Mouse (Mus musculus) embryo, embryonic 9.5 days (tissue): ENCODE results near the gene Dctn3.
"Not testable (repeated sequence)": the region's sequence is repeated elsewhere in the genome, so short reads cannot be mapped to it uniquely, and the experiment has no call there.

Experiments used
- DNase-seq: peaks from one replicate; pipeline ENCODE4 v3.0.0-alpha.2; 2017; ENCODE audit errors: extremely low spot score

The Dctn3 gene

DNA sequence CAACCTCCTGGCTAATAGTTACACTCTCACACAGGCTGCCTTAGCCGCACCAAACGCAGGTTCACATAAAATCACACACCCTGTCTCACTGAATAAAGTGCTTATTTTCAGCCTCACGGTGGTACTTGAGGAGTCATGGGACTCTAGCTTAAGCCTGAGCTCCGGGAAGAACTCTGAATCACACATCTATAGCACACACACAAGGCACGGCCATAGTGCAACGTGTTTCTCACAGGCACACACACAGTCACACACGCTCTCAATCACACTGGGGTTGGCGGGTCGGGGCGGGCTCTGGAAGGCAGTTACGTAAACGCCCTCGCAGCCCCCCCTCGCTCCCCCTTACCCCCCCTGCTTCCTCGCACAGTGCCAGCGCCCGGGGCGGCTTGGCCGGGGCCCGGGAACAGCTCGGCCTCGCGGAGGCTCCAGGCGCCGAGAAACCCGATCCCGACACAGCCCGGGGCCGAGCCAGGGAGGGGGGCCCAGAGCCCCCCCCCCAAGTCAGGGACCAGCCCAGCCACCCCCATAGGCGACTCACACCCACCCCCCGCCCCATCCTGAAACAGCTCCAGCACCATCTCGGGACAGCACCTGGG lies 24.5 kb downstream of the Dctn3 start:
- DNase-seq, result not testable (repeated sequence)

DNA sequence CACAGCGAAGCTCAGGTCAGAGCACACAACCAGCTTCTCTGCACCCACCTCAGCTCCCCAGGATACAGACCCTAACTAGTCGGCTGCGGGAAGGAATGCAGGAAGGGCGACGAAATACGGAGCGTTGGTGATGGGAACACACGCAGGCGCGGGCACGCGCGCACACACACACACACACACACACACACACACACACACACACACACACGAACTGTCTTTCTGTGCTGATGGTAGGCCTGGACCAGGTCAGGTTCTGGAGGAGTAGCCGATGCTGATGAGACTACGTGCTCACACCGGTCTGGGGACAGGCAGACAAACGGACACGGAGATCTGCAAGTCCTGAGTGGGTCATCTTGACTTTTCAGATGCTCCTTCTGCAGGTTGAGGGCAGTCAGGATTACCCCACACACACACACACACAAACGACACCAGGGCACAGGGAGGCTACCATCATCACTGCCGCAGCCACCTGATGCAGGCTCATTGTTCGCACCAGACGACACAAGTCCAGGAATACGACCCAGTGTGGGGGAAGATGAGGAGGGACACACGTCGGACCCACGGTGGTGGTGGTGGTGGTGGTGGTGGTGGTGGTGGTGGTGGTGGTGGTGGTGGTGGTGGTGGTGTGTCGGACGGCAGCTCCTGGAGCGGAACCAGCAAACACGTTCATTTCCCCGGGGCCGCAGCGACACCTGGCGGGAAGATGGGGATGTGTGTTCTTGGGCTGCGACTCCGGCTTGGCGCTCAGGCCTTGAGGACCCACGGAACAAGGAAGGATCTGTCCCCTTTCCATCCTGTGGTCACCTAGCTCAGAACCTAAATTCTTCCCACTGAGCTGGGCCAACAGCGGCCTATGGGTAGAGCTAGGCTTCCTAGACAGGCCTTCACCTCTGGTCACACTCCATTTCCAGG lies 25.8 kb downstream of the Dctn3 start, which contains the start of gene Cntfr:
Gene Cntfr, minus strand, starts transcription at position 160 of the 912 bp plus-strand sequence.
- peak; percentile 77 for DNase-seq

DNA sequence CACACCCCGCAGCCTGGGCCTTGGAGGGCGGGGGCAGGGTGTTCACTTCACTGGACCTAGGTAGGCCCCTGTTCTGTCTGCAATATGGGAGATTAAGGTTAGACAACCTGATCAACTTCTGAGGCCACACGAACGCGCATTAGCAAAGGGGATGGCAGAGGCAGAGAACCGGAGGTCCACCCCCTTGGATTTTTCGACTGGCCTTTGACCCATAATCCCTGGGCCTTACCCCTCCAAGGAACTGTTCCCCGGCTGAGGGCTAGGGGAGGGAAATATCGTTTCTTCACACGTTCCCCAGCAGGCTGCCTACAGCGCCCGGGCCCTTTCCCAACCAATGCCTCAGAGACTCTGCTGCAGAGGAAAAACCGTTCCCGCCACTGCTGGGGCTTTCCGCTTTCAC lies 26.5 kb downstream of the Dctn3 start:
- not testable (repeated sequence) for DNase-seq

DNA sequence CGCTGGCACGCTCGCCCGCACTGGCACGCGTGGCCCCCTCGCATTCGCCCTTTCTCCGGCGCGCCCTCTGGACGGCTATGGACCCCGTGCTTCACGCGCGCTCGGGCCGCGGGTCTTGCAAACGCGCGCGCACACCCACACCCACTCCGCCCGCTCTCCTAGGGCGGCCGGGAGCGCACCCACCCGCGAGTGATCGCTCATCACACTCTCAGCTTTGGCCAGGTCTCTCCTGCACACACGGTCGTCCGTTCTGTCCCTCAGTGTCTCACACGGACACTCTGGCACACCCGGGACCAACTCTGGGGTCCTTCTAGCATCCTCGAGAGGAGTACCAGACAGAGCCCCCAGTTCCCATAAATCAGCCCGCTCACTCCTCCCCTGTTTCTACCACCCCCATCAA lies 27.2 kb downstream of the Dctn3 start:
- DNase-seq, result not testable (repeated sequence)

DNA sequence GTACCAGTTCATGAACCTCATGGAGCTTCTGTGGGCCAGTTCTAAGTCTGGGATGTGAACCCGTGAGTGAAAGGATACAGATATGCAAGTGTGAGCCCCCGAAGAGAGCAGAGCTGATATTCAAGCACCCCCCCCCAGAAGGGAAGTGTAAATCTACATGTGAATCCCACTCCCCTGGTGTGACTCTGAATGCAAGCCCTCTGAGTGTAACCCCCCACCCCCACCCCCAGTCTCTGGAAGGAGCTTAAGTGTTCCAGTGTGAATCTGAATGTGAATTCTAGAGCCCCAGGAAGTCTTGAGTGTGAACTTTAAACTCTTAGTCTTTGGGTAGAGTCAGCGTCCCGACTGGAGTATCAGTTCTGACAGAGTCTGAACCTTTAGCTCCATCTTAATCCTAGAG lies 29.5 kb downstream of the Dctn3 start:
- DNase-seq, result not testable (repeated sequence)

DNA sequence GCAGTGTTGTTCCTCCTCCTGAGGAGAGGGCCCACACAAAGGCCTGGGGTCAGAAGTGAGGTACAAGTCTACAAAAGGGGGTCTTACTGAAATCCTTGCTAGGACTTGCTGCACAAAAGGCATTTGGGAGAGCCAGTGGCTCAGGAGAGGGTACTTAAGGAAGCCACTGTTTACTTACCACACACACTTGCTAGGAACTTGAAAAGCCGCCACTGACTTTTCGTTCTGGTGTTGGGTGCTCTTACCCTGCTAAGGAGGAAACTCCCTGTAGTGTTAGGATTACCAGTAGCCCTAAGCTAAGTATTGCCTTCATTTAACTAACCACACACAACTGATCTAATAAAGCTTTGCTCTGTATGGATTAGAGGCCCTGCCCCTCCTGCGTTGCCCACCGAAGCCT lies 33.0 kb downstream of the Dctn3 start:
- DNase-seq, result not testable (repeated sequence)

DNA sequence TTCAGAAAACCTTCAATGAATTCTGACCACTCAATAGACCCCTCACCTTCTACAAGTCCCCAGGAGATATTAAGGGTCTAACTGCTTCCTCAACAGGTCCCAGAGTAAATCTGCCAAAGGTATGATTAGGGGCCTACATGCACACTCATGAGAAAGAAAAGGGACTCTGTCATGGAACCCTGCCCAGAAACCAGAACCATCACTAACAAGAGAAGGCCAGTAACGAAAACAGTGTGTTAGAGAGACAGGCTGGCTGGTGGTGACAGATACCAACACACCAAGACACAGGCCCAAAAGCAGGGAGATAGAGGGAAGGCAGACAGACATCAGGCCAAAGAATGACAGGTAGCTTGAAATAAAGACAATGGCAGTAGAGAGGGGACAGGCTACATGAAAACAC lies 34.4 kb downstream of the Dctn3 start:
- DNase-seq, result not testable (repeated sequence)

DNA sequence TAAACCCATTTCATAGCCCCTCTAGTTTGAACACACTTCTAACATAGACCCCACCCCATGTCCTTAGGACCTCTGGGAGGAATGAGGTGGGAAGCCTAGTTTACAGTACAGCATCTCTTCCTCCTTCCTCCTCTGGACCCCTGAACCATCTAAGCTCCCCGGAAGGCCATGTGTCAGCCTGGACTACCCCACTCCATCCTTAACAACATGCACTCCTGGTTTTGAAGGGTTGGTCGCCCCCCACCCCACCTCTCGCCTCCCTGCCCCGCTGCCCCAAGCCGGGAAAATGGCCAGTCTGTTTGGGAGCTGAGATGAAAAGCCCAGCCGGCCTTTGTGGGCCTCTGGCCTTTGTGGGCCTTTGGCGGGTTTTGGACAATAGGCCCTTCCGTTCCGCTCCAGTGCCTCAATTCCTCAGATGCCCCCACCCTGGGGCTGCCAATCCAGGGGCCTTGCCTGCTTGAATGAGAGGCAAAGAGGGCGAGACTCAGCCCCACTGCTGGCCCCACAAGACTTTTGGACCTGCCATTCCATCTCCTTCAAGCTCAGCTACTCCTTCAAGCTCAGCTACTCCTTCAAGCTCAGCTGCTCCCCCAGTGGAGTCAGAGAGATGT lies 37.0 kb downstream of the Dctn3 start:
- DNase-seq, result peak; percentile 57

DNA sequence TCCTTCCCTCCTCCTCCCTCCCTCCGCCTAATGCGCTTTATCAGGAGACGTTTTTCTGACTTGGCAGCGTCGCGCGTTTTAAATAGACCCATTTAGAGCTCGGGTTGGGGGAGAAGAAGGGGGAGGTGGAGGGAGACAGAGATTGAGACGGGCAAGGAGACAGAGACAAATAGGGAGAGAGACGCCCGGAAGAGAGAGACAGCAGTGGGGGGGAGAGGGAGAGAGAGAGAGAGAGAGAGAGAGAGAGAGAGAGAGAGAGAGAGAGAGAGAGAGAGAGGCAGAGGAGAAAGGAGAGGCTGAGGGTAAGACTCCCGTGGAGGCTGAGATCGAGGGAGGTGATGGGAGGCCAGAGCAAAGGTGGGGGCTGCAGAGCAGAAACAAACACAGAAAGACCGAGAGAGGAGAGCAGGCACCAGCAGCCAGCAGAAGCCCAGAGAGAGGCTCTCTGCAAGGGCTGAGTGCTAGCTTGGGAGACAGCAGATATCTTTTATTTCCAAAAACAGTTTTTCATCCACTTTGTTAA lies 38.0 kb downstream of the Dctn3 start:
- DNase-seq, result not testable (repeated sequence)

DNA sequence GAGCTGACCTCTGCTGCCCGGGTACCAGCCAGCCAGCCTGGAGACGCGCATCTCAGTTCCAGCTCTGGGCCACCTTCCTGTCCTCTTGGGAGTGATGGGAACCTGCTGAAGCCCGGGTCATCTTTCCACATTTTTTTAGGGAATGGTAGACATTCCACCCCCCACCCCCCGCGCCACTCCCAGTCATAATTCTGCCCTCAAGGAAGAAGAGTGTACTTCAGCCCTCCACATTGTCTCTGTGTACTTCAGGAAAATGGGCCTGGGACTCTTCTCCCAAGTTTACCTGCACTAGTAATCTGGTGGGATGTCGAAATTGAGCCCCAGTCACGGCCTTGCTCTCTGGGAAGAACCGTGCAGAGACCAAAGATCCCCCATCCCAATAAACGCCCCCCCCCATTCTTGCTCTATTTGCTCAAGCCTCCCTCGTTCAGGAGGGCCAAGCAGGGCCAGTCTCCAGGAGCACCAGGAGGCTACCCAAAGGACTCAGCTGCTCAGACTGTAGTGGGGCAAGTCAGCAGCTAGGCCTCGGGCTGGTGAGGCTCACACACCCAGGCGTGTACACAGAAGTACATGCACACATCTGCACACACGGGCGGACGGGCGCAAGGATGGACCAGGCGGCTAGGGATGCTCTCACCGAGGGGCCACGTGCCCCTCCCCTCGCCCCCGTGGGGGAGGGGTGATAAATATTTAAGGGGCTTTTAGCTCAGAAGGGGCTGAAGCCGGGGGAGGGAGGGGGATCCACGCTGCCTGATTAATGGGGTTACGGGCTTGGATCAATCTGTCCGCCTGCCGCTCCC lies 38.6 kb downstream of the Dctn3 start:
- peak; percentile 71 for DNase-seq

DNA sequence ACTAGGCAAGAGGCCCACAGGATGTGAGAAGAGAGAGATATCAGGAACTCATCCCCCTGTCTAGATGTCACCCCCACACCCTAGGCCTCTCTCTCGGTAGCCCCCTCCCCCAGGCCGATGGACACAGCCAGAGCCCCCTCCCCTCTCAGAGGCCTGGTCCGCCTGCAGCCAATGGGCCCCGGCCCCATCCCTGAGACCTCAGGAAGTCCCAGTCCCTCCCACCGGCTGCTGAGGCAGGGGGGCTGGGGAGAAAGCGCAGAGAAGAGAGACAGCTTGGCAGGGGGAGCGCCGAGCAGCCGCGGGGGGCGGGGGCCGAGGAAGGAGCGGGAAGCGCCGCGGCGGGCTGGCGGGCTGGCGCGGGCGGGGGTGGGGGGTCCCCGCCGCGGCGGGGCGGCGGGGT lies 39.7 kb downstream of the Dctn3 start:
- DNase-seq, result not testable (repeated sequence)

DNA sequence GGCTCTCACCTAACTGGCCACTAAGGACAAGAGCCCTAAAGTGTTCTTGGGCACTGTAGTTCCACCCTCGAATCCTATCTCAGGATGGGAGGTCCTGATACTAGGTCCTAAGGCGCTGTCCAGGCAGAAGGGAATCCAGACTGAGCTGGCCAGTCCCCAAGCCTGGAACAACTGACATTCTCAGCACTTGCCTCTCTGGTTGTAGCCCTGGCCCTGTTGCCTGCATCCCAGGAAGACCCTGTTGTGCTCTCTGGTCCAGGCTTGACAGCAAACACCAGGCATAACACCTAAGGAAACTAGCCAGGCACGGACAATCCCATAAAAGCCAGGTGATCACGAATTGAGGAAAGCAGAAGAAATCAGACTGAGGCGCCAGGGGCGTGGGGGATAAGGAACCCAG lies 40.2 kb downstream of the Dctn3 start:
- DNase-seq, result no peak

DNA sequence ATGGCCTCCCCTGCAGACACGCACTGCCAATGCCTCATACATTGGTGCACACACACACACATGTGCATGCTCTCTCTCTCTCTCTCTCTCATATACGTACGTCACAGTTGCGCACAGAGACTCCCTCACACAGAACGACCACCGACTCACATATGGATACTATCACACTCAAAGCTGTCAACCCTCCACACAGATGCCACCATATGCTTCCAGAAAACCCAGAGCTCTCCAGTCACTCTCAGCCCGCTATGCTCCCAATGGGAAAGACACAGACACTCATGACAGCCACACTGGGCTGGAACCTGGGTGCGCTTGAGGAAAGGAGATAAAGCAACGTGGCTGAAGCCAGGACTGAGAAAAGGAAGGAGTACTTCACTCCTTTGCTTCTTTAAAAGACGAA lies 41.0 kb downstream of the Dctn3 start:
- DNase-seq, result no peak

DNA sequence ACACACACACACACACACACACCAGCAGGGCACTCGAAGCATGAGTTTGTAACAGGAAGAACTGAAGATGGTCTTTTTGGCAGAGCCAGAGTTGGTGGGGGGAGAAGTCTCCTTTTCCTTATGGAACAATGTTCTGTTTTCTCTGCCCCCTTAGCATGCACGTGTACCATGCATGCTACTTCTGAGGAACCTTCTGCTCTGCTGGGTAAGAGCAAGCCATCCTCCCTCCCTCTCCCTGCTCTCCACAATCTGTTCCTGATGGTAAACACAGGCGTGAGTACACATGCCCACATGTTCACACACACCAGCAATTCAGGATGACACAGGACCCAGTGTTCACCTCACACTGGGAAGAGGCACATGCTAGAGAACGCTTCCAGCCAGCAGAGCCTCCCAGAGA lies 41.8 kb downstream of the Dctn3 start:
- DNase-seq, result no peak

DNA sequence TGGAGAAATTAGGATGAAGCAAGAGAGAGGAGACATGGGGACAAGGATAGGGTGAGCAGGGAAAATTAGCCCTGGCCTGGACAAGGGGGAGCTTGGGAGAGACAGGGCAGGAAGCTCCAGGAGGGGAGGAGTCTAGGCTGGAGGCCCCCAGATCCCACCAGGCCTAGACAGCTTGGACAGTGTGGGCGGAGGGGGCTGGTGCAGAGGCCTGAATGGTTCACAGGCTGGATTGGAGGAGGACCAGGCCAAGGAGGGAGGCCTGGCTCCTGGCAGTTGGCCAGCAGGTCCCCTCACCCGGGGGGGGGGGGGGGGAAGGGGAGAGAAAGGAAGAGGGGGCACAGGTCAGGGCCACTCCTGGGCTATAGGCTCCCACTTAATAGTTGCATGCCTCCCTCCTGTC lies 43.7 kb downstream of the Dctn3 start:
- DNase-seq, result no peak

DNA sequence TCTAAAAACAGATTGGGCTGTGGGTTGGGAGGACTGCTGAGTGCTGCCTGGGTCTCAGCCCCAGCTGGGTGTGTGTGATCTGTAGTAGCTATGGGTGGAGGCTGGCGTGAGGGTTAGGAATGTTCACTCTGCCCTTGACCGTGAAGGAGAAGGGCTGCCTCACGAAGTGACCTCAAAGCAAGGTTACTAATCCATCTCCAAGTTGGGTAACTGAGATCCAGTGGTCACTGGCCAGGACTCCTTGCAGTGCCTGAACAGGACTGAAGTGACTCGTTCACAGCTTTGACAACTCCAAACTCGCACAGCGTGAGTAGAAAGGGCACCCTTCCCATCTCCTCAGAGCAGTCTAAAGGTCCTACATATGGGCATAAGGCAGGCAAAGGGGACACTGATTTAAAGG lies 44.1 kb downstream of the Dctn3 start:
- no peak for DNase-seq

DNA sequence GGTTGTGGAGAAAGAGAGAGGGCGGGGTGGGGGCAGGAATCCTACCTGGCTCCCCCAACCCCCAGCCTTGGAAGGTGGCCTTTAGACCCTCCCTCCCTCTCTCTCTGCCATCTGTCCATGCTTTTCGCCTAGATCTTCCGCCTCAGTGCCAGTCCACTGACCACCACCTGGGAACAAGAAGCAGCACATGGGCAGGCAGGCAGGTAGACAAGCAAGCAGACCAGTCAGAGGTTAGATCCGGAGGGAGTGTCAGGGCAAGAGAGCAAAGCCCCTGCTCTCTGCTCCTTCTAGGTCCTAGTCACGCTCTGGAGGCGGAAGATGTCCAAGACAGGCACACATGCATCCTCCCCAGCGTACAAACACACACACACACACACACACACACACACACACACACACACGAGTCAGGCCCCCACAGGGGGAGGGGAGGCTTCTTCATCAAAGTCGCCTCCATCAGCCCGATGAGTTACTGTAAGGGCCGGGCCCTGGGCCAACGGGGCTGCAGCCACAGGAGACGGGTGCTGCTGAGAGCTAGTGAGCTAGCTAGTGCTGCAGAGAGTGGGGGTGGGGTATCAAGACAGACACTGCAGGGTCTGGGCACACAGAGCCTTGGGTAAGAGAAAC lies 45.9 kb downstream of the Dctn3 start:
- no peak for DNase-seq

DNA sequence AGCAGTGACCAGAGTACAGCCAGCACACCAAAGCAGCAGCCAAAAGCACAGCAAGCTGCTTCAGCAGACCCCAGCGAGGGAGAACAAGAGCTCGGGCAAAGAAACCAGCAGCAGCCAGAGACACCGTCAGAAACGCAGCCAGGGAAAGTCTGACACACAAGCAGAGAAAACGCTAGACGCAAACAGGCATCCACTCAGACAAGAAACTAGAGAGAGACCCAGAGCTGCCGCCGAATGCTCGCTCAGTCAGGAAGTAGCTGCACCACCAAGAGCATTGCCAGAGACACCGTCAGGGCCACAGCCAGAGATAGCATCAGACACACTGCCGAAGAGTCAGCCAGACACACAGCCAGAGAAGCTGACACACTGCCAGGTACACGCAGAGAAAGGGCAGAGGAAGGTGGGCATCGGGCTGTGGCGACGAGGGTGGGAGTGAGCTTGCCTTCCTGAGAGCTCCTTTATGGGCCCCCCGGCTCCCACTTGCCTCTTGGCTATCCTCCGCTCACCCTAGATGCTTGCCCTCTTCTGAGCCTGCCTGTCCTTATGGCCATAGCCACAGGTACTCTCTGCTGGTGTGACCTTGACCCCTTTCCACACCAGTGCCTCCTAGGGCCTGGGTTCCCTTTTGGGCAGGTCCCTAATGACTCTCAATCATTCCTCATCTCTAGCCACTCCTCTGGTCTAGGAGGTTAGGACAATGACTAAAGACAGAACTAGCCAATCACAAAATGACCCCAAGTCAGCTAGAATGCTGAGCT lies 46.5 kb downstream of the Dctn3 start:
- no peak for DNase-seq

DNA sequence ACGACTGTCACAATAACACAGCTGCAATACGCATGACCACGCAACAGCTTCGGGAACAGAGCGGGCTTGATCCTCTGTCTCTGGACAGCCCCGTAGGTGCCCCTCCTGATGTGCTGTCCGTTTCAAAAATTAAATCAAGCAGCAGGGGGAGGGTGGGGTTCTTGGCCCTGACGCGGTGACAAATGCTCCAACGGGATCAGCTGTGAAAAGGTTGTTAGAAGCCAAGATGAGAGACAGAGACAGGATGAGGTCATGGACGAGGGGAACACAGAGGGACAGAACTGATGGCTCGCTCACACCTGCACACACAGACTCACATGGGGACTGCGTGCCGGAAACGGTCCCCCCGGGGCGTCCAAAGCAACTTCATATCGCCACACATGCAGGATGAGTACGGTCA lies 49.8 kb downstream of the Dctn3 start:
- DNase-seq, result no peak

DNA sequence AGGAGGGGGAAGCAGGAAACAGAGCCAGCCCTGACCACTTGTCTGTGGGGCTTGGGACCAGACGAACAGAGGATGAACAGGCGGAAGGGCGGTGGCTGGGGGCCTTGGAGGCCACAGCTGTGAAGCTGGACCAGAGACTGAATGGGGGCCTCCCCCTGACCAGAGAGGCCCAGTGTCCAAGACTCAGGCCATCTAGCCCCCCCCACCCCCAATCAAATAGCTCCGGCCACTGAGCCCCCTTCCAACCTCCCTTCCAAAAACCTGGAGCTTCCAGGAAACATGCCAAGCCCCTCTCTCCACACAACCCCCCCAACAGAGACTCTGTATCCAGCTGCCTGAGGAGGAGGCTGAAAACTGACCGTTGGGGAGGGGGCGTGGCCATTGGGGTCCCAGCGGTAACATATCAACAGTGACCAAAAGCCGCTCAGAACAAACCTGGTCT lies 50.4 kb downstream of the Dctn3 start:
- no peak for DNase-seq
